Mouse (Mus musculus): ENCODE results near the gene Pigk.

- no peak for TF ChIP-seq CTCF (IDR thresholded peaks at IDR 0.05)
- TF ChIP-seq EP300 (IDR thresholded peaks at IDR 0.05) = no peak
These were observed 107.3 kb downstream of the Pigk start for GRCm38 (mm10) chr3:152821202-152821601.
